Mouse (Mus musculus): ENCODE measurements around the gene Tmem259. TPM values are rescaled to one million over a fixed set of nuclear protein-coding genes. Genes with fewer than 3 reads are reported as not detected.
A peak's percentile ranks its signal among the peaks of the same experiment; 100 is the strongest.

Tmem259 gene
- total RNA-seq, 2 experiments from 2014 or later: 143 to 146 TPM

- peak; percentile 87 for DNase-seq
These were observed 49.8 kb downstream of the Tmem259 start for GRCm38 (mm10) chr10:79934272-79934721.

- no peak for DNase-seq
These were observed 50.3 kb downstream of the Tmem259 start for GRCm38 (mm10) chr10:79933861-79934260.

- DNase-seq: peak; percentile 50
These were observed 50.9 kb downstream of the Tmem259 start for GRCm38 (mm10) chr10:79933145-79933679.

- peak; percentile 63 for DNase-seq
These were observed 51.4 kb downstream of the Tmem259 start for GRCm38 (mm10) chr10:79932736-79933135.

GRCm38 (mm10) chr10:79931797-79932196 is 52.3 kb downstream of the Tmem259 start:
- no peak for DNase-seq

- no peak for DNase-seq
These were observed 53.3 kb downstream of the Tmem259 start for GRCm38 (mm10) chr10:79930826-79931186.

GRCm38 (mm10) chr10:79929967-79930825 is 53.9 kb downstream of the Tmem259 start:
- peak; percentile 36 for DNase-seq

- DNase-seq: no peak
These were observed 55.0 kb downstream of the Tmem259 start for GRCm38 (mm10) chr10:79928907-79929701.

GRCm38 (mm10) chr10:79928030-79928694 is 56.0 kb downstream of the Tmem259 start:
- peak; percentile 71 for DNase-seq

GRCm38 (mm10) chr10:79927324-79928029 is 56.7 kb downstream of the Tmem259 start:
- peak; percentile 70 for DNase-seq

- peak; percentile 93 for DNase-seq
These were observed 57.4 kb downstream of the Tmem259 start, which contains the start of gene Arid3a for GRCm38 (mm10) chr10:79926491-79927323. TSS of gene Arid3a (plus strand) at chr10:79927043.

GRCm38 (mm10) chr10:79925785-79926490 is 58.2 kb downstream of the Tmem259 start:
- no peak for DNase-seq

- peak; percentile 95 for DNase-seq
These were observed 58.9 kb downstream of the Tmem259 start for GRCm38 (mm10) chr10:79924998-79925784.

Other genes with a start within 250 kb of the Tmem259 start
- 10 to 100 TPM; 60.1 to 69.8 TPM for gene Polrmt, start 237.7 kb downstream of the Tmem259 start, total RNA-seq (2021)
- gene Fgf22, start 229.3 kb downstream of the Tmem259 start, total RNA-seq (2021): not detected
- 10 to 100 TPM; 50.8 to 55.1 TPM for gene Rnf126, start 217.4 kb downstream of the Tmem259 start, total RNA-seq (2021)
- 1 to 10 TPM; 5.5 to 5.7 TPM for gene Fstl3, start 207.1 kb downstream of the Tmem259 start, total RNA-seq (2021)
- gene Prss57, start 193.4 kb downstream of the Tmem259 start, total RNA-seq (2021): under 1 TPM; 0.09 to 0.21 TPM
- gene Palm, start 190.8 kb downstream of the Tmem259 start, total RNA-seq (2021): 10 to 100 TPM; 69.6 to 80.2 TPM
- under 1 TPM in 1 of 2 experiments, not detected in 1; 0.27 TPM for gene Misp, start 163.3 kb downstream of the Tmem259 start, total RNA-seq (2021)
- 100 to 1,000 TPM; 267 to 270 TPM for gene Ptbp1, start 129.9 kb downstream of the Tmem259 start, total RNA-seq (2021)
- gene Prtn3, start 109.9 kb downstream of the Tmem259 start, total RNA-seq (2021): 1 to 10 TPM; 1.5 to 2.8 TPM
- gene Plppr3, start 109.7 kb downstream of the Tmem259 start, total RNA-seq (2021): 1 to 10 TPM; 3.4 to 4.3 TPM
- gene Elane, start 98.1 kb downstream of the Tmem259 start, total RNA-seq (2021): 1 to 10 TPM; 2.1 to 2.3 TPM
- 100 to 1,000 TPM; 316 to 348 TPM for gene Cfd, start 93.5 kb downstream of the Tmem259 start, total RNA-seq (2021)
- gene Med16, start 75.4 kb downstream of the Tmem259 start, total RNA-seq (2021): 10 to 100 TPM; 48.1 to 50.8 TPM
- gene Gm26602, start 73.5 kb downstream of the Tmem259 start, total RNA-seq (2021): not detected
- 1 to 10 TPM in 1 of 2 experiments, under 1 TPM in 1; 0.69 to 1.8 TPM for gene Kiss1r, start 67.4 kb downstream of the Tmem259 start, total RNA-seq (2021)
- 10 to 100 TPM; 78.9 to 93.6 TPM for gene R3hdm4, start 63.1 kb downstream of the Tmem259 start, total RNA-seq (2021)
- gene Arid3a, start 57.3 kb downstream of the Tmem259 start, total RNA-seq (2021): 1 to 10 TPM; 6.3 to 8.1 TPM
- gene Wdr18, start 24.2 kb downstream of the Tmem259 start, total RNA-seq (2021): 10 to 100 TPM; 32.4 to 34.9 TPM
- gene Grin3b, start 13.6 kb downstream of the Tmem259 start, total RNA-seq (2021): under 1 TPM; 0.27 to 0.36 TPM
- gene Cnn2, start 4.3 kb upstream of the Tmem259 start, total RNA-seq (2021): 10 to 100 TPM; 46.8 to 57.8 TPM
- 10 to 100 TPM; 16.0 to 19.8 TPM for gene Abca7, start 12.2 kb upstream of the Tmem259 start, total RNA-seq (2021)
- 10 to 100 TPM; 11.9 to 12.7 TPM for gene Arhgap45, start 32.3 kb upstream of the Tmem259 start, total RNA-seq (2021)
- gene Polr2e, start 55.5 kb upstream of the Tmem259 start, total RNA-seq (2021): 100 to 1,000 TPM in 1 of 2 experiments, 10 to 100 TPM in 1; 96.5 to 102 TPM
- 1,000 to 10,000 TPM; 1,132 to 1,146 TPM for gene Gpx4, start 62.8 kb upstream of the Tmem259 start, total RNA-seq (2021)
- 10 to 100 TPM; 37.5 to 55.7 TPM for gene Sbno2, start 121.2 kb upstream of the Tmem259 start, total RNA-seq (2021)
- gene Stk11, start 131.5 kb upstream of the Tmem259 start, total RNA-seq (2021): 100 to 1,000 TPM; 133 to 151 TPM
- gene Atp5d, start 154.3 kb upstream of the Tmem259 start, total RNA-seq (2021): 100 to 1,000 TPM; 982 to 996 TPM
- gene Cbarp, start 156.5 kb upstream of the Tmem259 start, total RNA-seq (2021): 10 to 100 TPM; 41.6 to 65.6 TPM
- gene Midn, start 163.9 kb upstream of the Tmem259 start, total RNA-seq (2021): 100 to 1,000 TPM; 106 to 127 TPM
- 100 to 1,000 TPM; 102 to 168 TPM for gene Cirbp, start 181.7 kb upstream of the Tmem259 start, total RNA-seq (2021)
- 1 to 10 TPM; 6.4 to 7.7 TPM for gene 1600002K03Rik, start 188.6 kb upstream of the Tmem259 start, total RNA-seq (2021)
- gene Efna2, start 195.2 kb upstream of the Tmem259 start, total RNA-seq (2021): 1 to 10 TPM; 3.3 to 4.5 TPM
- gene Mum1, start 242.1 kb upstream of the Tmem259 start, total RNA-seq (2021): 10 to 100 TPM; 26.5 to 39.2 TPM

Measured in adrenal gland, postnatal 10 days (tissue).